Mouse (Mus musculus) retina, embryonic 14.5 days (tissue): Measurements from ENCODE around the gene Zp3.

Experiments used
- DNase-seq: peaks from one replicate; pipeline ENCODE4 v3.0.0-alpha.2; 2015; ENCODE audit warnings: low spot score

Zp3 gene

GRCm38 (mm10) chr5:136004537-136004936, 24.6 kb downstream of the Zp3 start:
- DNase-seq: no peak

GRCm38 (mm10) chr5:136007745-136008144, 27.8 kb downstream of the Zp3 start:
- no peak for DNase-seq

- no peak for DNase-seq
These were observed 35.0 kb downstream of the Zp3 start for GRCm38 (mm10) chr5:136014877-136015276.

- no peak for DNase-seq
These were observed 35.7 kb downstream of the Zp3 start for GRCm38 (mm10) chr5:136015586-136015985.

GRCm38 (mm10) chr5:136016014-136016876, 36.3 kb downstream of the Zp3 start:
- DNase-seq: no peak

- no peak for DNase-seq
These were observed 37.4 kb downstream of the Zp3 start for GRCm38 (mm10) chr5:136017262-136017661.

- DNase-seq: no peak
These were observed 38.8 kb downstream of the Zp3 start for GRCm38 (mm10) chr5:136018726-136019125.

- no peak for DNase-seq
These were observed 40.0 kb downstream of the Zp3 start for GRCm38 (mm10) chr5:136019907-136020306.

GRCm38 (mm10) chr5:136025712-136026111, 45.8 kb downstream of the Zp3 start:
- no peak for DNase-seq

- no peak for DNase-seq
These were observed 47.0 kb downstream of the Zp3 start for GRCm38 (mm10) chr5:136026859-136027258.

- DNase-seq: no peak
These were observed 47.9 kb downstream of the Zp3 start for GRCm38 (mm10) chr5:136027612-136028311.

- no peak for DNase-seq
These were observed 55.0 kb downstream of the Zp3 start for GRCm38 (mm10) chr5:136034868-136035267.

GRCm38 (mm10) chr5:136035285-136035684, 55.4 kb downstream of the Zp3 start:
- DNase-seq: no peak

GRCm38 (mm10) chr5:136036667-136037066, 56.8 kb downstream of the Zp3 start:
- DNase-seq: no peak
